Mouse (Mus musculus): ENCODE measurements around the gene Tshr. TPM values are rescaled to one million over a fixed set of nuclear protein-coding genes. Genes with fewer than 3 reads are reported as not detected.

The Tshr gene
- polyA plus RNA-seq, 1 experiment from 2014 or later = 0.70 TPM

DNA sequence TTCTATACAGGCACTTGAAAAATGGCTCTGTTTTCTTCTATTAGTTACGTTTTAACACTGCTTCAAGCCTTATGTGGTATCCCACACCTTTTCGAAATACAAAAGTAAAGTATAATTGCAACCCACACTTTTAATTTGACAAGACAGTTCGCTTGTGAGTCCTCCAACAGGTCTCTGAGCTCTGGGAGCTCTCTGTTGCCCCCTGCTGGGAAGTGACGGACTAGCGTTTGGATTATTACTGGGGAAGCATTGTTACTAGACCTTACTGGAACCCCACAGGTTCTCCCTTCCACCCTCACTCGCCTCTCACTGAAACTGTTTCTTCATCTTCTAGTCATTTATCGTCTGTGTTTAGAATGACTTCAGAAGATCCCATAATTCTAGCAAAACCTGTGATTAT, 34.4 kb downstream of the Tshr start:
- H3K9me3 ChIP-seq = no peaks in the 10 kb centered on the region
- no peak overlapping the region for H3K4me3 ChIP-seq
- no peaks in the 10 kb centered on the region for H3K27me3 ChIP-seq
- no peak overlapping the region for H3K4me2 ChIP-seq (replicated peaks)
- no peaks in the 10 kb centered on the region for H3K36me3 ChIP-seq
- 46% methylated on average over 7 of the region's 7 CpGs for WGBS
- no peak overlapping the region for H3K27ac ChIP-seq
- no peak for ATAC-seq (ENCODE audit: insufficient number of reproducible peaks, insufficient read depth, low FRiP score, low TSS enrichment)
- no peak overlapping the region for H3K9ac ChIP-seq
- no peaks in the 10 kb centered on the region for H3K4me1 ChIP-seq

DNA sequence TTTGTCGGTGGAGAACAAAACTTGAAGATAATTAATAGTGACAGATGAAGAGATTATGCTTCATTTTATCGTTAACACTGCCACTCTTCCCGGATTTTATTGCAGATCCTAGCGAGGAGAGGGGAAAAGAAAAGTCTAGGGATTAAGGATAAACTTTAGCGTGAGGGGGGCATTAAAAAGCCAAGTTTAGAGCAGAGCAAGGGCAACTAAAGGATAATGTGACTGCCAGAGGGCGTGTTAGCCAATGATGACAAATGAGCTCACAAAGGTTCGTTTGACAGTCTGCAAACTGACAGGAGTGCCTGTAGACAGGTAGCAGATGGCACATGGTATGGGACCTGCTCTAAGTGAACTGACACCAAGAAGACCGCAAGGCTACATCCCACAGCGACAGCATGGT, 36.9 kb downstream of the Tshr start:
- H3K9me3 ChIP-seq = no peaks in the 10 kb centered on the region
- 34% methylated on average over 9 of the region's 9 CpGs for WGBS
- H3K9ac ChIP-seq = no peak overlapping the region
- ATAC-seq (ENCODE audit: insufficient number of reproducible peaks, insufficient read depth, low FRiP score, low TSS enrichment) = no peak
- H3K27ac ChIP-seq = no peak overlapping the region
- no peak overlapping the region for H3K4me3 ChIP-seq
- no peaks in the 10 kb centered on the region for H3K36me3 ChIP-seq
- H3K27me3 ChIP-seq = no peaks in the 10 kb centered on the region
- H3K4me2 ChIP-seq (replicated peaks) = no peak overlapping the region
- H3K4me1 ChIP-seq = no peaks in the 10 kb centered on the region

DNA sequence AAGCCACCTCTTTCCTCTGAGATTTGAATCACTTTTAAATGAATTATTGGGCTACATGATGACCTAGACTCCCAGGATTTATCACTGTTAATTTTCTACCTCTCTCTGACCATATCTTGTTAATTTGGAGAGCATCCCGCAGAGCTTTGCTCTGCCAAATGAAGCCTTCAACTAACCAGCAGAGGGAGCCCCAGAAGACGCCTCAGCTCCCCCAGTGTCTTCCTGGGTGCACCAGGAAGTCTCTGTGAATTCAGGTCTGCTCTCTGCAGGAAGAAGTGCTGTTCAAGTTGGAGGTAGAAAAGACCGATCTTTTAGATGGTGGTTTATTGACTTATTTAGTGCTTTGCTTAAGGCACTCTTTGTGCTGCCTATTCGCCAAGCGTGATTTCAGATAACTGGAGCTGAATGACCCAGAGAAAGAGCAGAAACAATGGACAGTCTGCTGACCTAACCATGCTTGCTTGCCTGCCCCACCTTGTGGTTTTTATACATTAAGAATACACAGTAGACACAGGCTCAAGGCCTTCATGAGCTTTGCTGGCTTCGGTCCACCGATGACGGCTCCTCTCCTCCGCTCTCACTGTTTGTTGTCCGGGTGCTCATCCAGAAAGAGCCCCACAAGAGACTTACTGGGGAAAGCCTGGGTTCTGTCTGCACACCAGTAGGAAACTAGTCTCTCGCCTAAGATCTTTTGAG, 38.9 kb downstream of the Tshr start:
- Histone ChIP-seq H3K4me2 (replicated peaks) (no peak overlapping the region), H3K27ac (no peak overlapping the region), H3K9ac (no peak overlapping the region), H3K4me1 (no peaks in the 10 kb centered on the region), H3K27me3 (no peaks in the 10 kb centered on the region), H3K36me3 (no peaks in the 10 kb centered on the region), H3K9me3 (no peaks in the 10 kb centered on the region), H3K4me3 (no peak overlapping the region)
- WGBS = 75% methylated on average over 11 of the region's 11 CpGs
- ATAC-seq (ENCODE audit: insufficient number of reproducible peaks, insufficient read depth, low FRiP score, low TSS enrichment) = no peak

DNA sequence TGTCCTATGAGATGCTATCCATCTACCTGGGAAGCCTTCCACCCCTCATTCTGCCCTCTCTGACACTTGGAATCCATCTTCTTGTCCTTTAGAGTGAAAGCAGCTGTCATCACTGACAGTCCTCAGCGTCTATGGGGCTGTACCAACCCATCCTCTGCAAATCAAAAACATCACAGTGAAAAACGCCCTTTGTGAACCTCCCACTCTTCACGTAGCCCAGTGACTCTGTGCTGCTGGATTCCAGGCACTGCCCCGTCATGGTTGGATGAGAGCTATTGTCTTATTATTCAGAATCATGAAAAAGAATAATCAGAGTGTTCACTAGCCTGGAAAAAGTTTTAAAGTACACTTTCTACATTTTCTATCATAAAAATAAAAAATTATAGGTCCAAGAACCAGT, 42.1 kb downstream of the Tshr start:
- Histone ChIP-seq H3K4me1 (no peaks in the 10 kb centered on the region), H3K9ac (no peak overlapping the region), H3K36me3 (no peaks in the 10 kb centered on the region), H3K27ac (no peak overlapping the region), H3K27me3 (no peaks in the 10 kb centered on the region), H3K4me3 (no peak overlapping the region), H3K4me2 (replicated peaks) (no peak overlapping the region), H3K9me3 (no peaks in the 10 kb centered on the region)
- 32% methylated on average over 4 of the region's 4 CpGs for WGBS
- ATAC-seq (ENCODE audit: insufficient number of reproducible peaks, insufficient read depth, low FRiP score, low TSS enrichment) = no peak

DNA sequence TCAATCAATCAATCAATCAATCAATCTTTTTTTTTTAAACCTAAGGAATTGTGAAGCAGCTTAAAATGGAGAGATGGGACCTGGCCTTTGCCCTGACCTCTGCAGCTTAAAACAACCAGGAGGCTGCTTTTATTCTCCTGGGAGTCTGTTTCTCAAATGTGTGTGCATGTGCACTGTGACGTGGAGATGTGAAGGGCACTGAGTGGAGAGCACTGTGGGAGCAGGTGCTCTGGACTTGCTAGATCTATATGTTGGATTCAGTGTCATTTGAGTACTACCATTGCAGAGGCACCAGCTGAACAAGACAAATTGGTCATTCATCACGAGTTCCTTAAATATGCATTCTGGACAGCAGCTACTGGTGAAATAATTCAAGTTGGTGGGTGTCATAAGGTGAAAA, 42.8 kb downstream of the Tshr start:
- Histone ChIP-seq H3K4me3 (no peak overlapping the region), H3K4me1 (no peaks in the 10 kb centered on the region), H3K4me2 (replicated peaks) (no peak overlapping the region), H3K9me3 (no peaks in the 10 kb centered on the region), H3K27ac (no peak overlapping the region), H3K27me3 (no peaks in the 10 kb centered on the region), H3K36me3 (no peaks in the 10 kb centered on the region), H3K9ac (no peak overlapping the region)
- ATAC-seq (ENCODE audit: insufficient number of reproducible peaks, insufficient read depth, low FRiP score, low TSS enrichment) = no peak
- 55% methylated on average over 2 of the region's 2 CpGs for WGBS

DNA sequence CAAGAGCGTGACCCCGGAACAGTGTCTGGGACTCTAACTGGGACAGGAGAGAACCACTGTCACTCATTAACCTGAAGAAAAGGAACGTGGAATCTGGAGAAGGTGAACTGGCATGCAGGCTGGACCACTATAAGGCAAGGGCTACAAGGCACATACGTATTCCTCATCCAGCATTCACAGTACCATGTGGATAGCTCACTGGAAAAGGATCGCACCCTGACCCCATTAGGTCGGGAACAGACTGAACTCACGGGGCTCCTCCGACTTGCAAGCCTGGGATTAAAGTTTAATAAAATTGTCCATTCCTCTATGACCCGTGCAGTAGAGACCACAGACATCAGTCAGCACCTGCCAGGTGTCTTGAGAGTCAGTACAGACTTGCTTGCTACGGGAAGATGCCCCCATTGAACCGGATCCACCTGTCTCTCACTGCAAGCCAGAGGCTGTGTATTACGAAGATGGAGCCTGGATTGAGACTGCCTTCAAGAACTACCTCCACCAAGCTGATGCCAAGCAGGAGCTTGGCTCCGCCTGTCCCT, 97.9 kb downstream of the Tshr start:
- no peak overlapping the region for H3K9ac ChIP-seq
- no peak for ATAC-seq (ENCODE audit: insufficient number of reproducible peaks, insufficient read depth, low FRiP score, low TSS enrichment)
- WGBS = 91% methylated on average over 13 of the region's 13 CpGs

DNA sequence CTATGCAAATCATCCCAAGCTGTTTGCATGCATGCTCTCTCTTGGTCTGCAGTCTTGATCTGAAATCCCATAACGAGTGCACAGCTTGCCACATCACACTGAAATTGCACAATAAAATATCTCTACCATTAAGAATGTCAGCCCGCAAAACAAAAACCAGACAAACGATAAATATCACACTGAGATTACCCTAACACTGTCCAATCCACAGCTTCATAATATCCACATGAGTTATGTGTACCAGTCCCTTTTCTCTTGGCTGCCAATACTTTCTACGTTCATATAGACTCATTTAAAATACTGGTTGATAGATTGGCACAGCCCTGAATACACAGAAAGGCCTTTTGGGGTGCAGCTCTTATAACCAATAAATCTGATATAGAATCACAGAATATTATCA, 102.0 kb downstream of the Tshr start:
- no peaks in the 10 kb centered on the region for H3K27me3 ChIP-seq
- 90% methylated on average over 4 of the region's 4 CpGs for WGBS
- no peak overlapping the region for H3K9ac ChIP-seq
- no peaks in the 10 kb centered on the region for H3K4me1 ChIP-seq
- ATAC-seq (ENCODE audit: insufficient number of reproducible peaks, insufficient read depth, low FRiP score, low TSS enrichment) = no peak
- H3K36me3 ChIP-seq = no peaks in the 10 kb centered on the region
- no peaks in the 10 kb centered on the region for H3K9me3 ChIP-seq
- no peak overlapping the region for H3K4me3 ChIP-seq
- H3K27ac ChIP-seq = no peak overlapping the region
- no peak overlapping the region for H3K4me2 ChIP-seq (replicated peaks)

More for the DNA sequence above, 97.9 kb downstream of the Tshr start:
- H3K4me2 ChIP-seq (replicated peaks) = no peak overlapping the region
- no peaks in the 10 kb centered on the region for H3K36me3 ChIP-seq
- no peaks in the 10 kb centered on the region for H3K4me1 ChIP-seq
- H3K27me3 ChIP-seq = no peaks in the 10 kb centered on the region
- no peak overlapping the region for H3K4me3 ChIP-seq
- H3K27ac ChIP-seq = no peak overlapping the region
- H3K9me3 ChIP-seq = no peaks in the 10 kb centered on the region

DNA sequence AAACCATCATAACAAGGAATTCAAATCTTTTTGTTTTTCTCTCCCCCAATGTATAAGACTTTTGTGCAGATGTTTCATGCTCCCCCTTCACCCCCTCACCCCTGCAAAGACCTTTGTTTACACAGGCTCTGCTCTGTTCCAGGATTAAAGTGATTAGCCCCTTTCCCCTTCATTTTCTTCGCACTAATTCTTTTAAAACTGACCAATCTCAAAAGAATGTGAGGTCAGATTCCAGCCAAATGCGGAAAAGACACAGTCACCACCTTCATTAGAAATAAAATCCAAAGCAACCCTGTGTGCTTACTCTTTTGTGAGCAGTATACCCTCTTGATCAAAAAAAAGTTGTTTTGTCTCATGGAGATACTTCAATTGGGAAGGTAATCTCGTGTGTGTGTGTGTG, 104.0 kb downstream of the Tshr start:
- no peaks in the 10 kb centered on the region for H3K27me3 ChIP-seq
- H3K9ac ChIP-seq = no peak overlapping the region
- H3K4me1 ChIP-seq = no peaks in the 10 kb centered on the region
- no peaks in the 10 kb centered on the region for H3K9me3 ChIP-seq
- no peak for ATAC-seq (ENCODE audit: insufficient number of reproducible peaks, insufficient read depth, low FRiP score, low TSS enrichment)
- H3K36me3 ChIP-seq = no peaks in the 10 kb centered on the region
- no peak overlapping the region for H3K4me3 ChIP-seq
- H3K4me2 ChIP-seq (replicated peaks) = no peak overlapping the region
- H3K27ac ChIP-seq = no peak overlapping the region
- WGBS = 16% methylated on average over 3 of the region's 3 CpGs

DNA sequence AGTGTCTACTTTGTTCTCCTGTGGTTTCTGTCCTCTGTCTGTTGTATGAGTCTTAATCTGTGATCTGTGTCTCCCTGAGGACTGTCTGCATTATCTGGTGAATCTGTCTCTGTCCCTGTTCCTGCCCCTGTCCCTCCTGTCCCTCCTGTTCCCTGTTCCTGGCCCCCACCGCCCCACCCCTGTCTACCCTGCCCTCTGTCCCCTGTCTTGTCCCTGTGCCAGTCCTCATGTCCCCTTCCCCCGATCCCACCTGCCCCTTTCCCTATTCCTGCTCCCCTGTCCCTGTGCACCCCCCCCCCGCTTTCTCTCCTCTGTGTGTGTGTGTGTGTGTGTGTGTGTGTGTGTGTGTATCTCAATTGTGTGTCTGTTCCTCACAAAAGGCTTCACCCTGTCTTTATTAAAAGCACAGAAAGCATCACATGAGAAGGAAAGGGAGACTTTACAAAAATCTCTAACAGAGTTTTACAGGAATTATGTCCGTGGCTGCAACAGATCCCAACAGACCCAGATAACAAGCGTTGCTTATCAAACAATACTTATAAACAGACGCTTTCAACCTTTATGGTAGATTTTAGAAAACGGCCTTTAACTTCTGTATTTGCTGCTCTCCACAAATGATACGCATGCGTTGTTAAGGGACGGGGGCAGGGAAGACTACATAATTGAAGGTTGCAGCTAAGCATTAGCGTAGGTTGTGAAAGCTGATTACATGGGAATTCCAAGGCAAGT, 111.3 kb downstream of the Tshr start:
- ATAC-seq (ENCODE audit: insufficient number of reproducible peaks, insufficient read depth, low FRiP score, low TSS enrichment) = no peak
- no peaks in the 10 kb centered on the region for H3K27me3 ChIP-seq
- no peak overlapping the region for H3K9ac ChIP-seq
- no peaks in the 10 kb centered on the region for H3K36me3 ChIP-seq
- H3K9me3 ChIP-seq = no peaks in the 10 kb centered on the region
- H3K4me3 ChIP-seq = no peak overlapping the region
- no peak overlapping the region for H3K4me2 ChIP-seq (replicated peaks)
- no peak overlapping the region for H3K27ac ChIP-seq
- H3K4me1 ChIP-seq = peaks cover 5% of the 10 kb centered on the region; the same call in 1 of the 2 replicates
- 55% methylated on average over 10 of the region's 11 CpGs for WGBS

DNA sequence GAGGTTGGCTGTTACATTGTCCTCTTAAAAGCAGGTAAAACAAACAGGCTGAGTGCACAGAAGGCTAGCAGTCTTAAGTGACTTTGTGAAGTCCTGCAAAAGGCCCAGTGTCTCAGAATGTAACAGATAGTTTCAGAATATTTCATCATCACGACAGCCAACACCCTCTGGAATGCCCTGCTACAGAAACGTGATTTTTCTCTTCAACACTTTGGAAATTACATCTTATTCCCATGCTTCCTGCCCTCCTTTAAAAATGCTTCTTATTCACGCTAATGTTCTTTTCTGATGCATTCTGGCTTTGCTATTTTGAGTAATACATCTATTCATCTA, 111.8 kb downstream of the Tshr start:
- no peak overlapping the region for H3K4me2 ChIP-seq (replicated peaks)
- H3K9ac ChIP-seq = no peak overlapping the region
- H3K9me3 ChIP-seq = no peaks in the 10 kb centered on the region
- no peak for ATAC-seq (ENCODE audit: insufficient number of reproducible peaks, insufficient read depth, low FRiP score, low TSS enrichment)
- peaks cover 5% of the 10 kb centered on the region; the same call in 1 of the 2 replicates for H3K4me1 ChIP-seq
- 53% methylated on average over 3 of the region's 3 CpGs for WGBS
- H3K27ac ChIP-seq = no peak overlapping the region
- no peaks in the 10 kb centered on the region for H3K27me3 ChIP-seq
- H3K36me3 ChIP-seq = no peaks in the 10 kb centered on the region
- H3K4me3 ChIP-seq = no peak overlapping the region

DNA sequence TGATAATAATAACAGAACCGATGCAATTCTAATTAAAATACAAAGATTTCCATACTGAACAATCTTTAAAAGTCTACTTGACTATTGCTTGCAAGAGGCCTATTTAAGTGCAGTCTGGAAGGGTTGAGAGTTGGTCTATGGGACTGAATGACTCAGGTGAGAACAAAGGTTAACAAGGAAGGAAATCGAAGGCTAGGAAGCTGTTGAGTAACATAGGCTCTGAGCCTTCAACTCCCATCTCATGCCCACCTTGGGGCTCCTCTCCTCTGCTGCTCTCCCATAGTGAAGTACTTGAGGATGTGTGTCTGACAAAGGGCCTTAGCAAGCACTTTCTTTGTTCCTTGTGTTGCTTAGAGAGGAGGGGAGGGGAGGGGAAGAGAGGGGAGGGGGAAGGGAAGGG, 116.1 kb downstream of the Tshr start:
- ATAC-seq (ENCODE audit: insufficient number of reproducible peaks, insufficient read depth, low FRiP score, low TSS enrichment) = no peak
- no peak overlapping the region for H3K4me3 ChIP-seq
- no peaks in the 10 kb centered on the region for H3K36me3 ChIP-seq
- H3K4me2 ChIP-seq (replicated peaks) = no peak overlapping the region
- no peak overlapping the region for H3K9ac ChIP-seq
- H3K9me3 ChIP-seq = no peaks in the 10 kb centered on the region
- peaks cover 5% of the 10 kb centered on the region; the same call in 1 of the 2 replicates for H3K4me1 ChIP-seq
- H3K27me3 ChIP-seq = no peaks in the 10 kb centered on the region
- WGBS = 87% methylated on average over 2 of the region's 2 CpGs
- no peak overlapping the region for H3K27ac ChIP-seq

DNA sequence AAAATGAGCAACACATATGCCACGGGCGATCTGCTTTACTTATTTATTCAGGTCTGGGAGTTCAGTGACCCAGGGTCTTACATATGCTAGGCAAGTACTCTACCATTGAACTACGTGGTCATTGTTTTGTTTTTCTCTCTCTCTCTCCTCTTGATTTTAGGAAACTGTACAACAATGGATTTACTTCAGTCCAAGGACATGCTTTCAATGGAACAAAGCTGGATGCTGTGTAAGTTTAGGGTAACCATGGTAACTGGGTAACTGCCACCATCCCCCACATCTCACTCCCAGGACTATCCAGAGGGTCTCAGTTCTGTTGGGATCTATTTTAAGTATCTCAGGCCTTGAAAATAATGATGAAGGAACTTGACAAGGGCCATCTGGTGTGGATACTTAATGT, 127.4 kb downstream of the Tshr start:
- no peak overlapping the region for H3K27ac ChIP-seq
- no peaks in the 10 kb centered on the region for H3K4me1 ChIP-seq
- H3K27me3 ChIP-seq = no peaks in the 10 kb centered on the region
- no peaks in the 10 kb centered on the region for H3K9me3 ChIP-seq
- H3K36me3 ChIP-seq = no peaks in the 10 kb centered on the region
- ATAC-seq (ENCODE audit: insufficient number of reproducible peaks, insufficient read depth, low FRiP score, low TSS enrichment) = no peak
- no peak overlapping the region for H3K4me3 ChIP-seq
- H3K4me2 ChIP-seq (replicated peaks) = no peak overlapping the region
- WGBS = 63% methylated on average over 3 of the region's 3 CpGs
- no peak overlapping the region for H3K9ac ChIP-seq

Data from embryonic facial prominence, embryonic 12.5 days (tissue).